Mouse (Mus musculus): Measurements from ENCODE around the gene Srgap1.

The Srgap1 gene

GRCm38 (mm10) chr10:121958741-121959140 lies 88.4 kb downstream of the Srgap1 start:
- no peak for DNase-seq

GRCm38 (mm10) chr10:121956505-121956904 lies 90.6 kb downstream of the Srgap1 start:
- DNase-seq = no peak

GRCm38 (mm10) chr10:121955730-121956129 lies 91.4 kb downstream of the Srgap1 start:
- no peak for DNase-seq

- no peak for DNase-seq
Measured at GRCm38 (mm10) chr10:121954877-121955276, 92.2 kb downstream of the Srgap1 start.

- DNase-seq = no peak
Measured at GRCm38 (mm10) chr10:121953041-121953440, 94.1 kb downstream of the Srgap1 start.

DNA sequence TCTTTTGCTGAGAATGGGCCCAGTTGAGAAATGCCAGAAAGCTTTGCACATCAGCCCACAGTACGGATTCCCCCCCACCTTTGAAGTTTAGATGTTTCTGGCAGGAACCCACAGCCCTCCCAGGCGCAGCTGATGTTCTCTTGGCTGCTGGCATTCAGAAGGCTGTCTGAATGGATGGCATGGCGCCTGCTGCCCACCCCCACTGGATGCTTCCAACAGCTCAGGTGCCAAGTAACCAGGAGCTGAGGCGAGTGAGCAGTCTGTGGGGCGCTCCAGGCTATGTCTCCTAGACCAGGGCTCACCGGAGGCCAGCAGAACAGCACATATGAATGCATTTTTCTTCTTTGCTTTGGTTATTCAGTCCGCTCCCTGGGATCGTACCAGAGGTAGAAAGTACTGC lies 100.9 kb downstream of the Srgap1 start:
- no peak for DNase-seq

- no peak for DNase-seq
Measured at GRCm38 (mm10) chr10:121931909-121932308, 115.2 kb downstream of the Srgap1 start.

- no peak for DNase-seq
Measured at GRCm38 (mm10) chr10:121926094-121926493, 121.0 kb downstream of the Srgap1 start.

- DNase-seq = peak; percentile 65
Measured at GRCm38 (mm10) chr10:121919016-121919415, 128.1 kb downstream of the Srgap1 start.

- peak; percentile 27 for DNase-seq
Measured at GRCm38 (mm10) chr10:121918579-121918978, 128.5 kb downstream of the Srgap1 start.

- no peak for DNase-seq
Measured at GRCm38 (mm10) chr10:121915530-121915929, 131.6 kb downstream of the Srgap1 start.

DNA sequence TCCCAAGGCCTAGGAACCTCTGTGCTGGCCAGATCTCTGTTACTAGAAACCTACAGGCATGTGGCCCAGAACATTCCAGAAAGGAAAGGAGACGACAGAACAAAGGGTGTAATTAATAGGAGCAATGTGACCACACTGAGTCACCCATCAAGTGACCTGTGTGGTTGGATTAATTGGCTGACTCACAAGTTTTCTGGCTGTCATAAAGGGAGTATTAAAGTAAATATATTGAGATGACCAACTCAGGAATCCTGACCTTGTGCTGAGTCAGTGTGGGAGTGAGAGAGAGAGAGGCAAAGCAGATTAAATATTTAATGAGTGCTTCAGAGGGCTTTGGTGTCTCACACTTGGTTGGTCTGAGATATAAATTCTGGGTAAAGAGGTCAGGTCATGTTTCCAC lies 143.0 kb downstream of the Srgap1 start:
- no peak for DNase-seq

DNA sequence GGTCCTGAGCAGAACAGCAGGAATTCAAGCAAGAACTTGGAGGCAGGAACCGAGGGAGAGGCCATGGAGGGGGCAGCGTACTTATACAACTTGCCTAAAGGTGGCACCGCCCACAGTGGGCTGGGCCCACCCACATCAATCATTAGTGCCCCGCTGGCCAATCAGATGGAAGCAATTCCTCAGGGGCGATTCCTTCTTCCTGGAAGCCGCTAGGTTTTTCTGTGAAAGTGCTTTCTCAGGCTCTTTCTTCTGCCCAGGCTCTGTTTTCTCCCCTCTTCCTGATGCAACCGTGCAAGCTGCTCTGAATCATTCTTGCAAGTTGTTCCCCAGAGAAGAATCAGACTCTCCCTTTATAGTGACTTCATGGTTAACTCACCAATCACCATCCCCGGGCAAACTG lies 144.5 kb downstream of the Srgap1 start:
- no peak for DNase-seq

DNA sequence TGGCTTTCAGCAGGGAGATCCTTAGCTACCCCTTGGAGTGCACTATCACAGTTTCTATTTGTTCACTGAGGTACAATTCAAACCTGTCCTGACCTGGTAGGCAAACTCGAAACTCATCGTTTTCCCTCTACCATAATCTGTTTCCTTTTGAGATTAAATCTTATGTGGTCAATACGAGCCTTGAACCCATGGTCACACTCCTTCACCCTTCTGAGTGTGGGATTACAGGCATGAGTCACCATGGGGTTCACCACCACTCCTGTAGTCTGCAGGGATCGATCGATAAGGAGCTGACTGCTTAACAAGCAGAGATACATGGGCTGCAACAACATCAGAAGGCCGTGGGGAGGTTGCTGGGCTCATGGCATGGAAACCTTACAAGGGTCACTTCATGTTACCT lies 146.3 kb downstream of the Srgap1 start:
- DNase-seq = no peak

- DNase-seq = no peak
Measured at GRCm38 (mm10) chr10:121899706-121900105, 147.4 kb downstream of the Srgap1 start.

DNA sequence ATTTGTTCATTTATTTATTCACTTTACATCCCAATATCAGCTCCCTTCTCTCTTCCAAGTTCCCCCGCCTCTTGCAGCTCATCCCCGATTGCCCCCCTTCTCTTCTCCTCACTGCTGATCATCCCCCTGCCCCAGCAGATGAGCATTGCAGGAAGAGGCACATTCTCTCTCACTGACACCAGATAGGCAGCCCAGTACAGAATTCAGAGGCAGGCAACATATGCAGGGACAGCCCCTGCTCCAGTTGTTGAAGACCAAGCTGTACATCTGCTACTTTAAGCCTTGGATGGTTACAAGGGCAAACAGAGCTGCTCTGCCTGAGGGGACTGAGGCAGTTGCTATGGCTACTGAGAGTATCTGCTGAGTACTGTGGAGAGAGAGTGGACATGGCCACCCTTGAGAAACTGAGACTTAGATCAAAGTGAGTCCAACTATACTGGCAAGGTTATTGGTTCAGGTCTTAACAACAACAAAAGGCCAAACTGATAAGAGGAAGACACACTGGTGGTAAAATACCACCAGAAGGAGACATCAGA lies 149.2 kb downstream of the Srgap1 start:
- no peak for DNase-seq

DNA sequence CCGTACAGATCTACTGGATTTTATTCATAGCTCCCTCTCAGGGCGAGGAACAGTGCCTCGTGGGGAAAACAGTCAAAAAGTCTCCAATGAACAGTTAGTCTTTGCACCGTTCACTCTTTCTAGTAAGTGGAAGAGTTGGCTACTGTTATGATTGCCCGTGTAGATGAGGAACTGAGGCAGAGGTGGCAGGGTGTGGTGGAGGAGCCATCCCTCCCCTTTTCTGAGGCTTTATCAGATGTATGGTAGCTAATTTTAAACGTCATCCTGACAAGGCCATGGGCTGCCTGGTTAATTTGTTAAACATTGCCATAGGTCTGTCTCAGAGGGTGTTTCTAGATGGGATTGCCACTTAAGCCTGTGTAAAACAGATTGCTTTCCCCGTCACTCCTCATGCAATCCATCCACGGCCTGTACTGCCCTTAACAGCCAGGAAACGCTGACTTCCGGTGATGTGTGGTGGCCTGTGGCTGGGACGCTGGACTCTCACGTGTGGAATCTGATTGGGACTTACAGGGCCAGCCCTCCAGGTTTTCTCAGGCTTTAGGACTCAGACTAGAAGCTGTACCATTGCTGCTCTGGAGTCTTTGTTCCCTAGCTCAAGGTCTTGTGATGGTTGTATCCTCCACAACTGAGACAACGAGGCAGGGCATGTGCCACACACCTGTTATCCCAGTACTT lies 155.6 kb downstream of the Srgap1 start:
- DNase-seq = no peak

DNA sequence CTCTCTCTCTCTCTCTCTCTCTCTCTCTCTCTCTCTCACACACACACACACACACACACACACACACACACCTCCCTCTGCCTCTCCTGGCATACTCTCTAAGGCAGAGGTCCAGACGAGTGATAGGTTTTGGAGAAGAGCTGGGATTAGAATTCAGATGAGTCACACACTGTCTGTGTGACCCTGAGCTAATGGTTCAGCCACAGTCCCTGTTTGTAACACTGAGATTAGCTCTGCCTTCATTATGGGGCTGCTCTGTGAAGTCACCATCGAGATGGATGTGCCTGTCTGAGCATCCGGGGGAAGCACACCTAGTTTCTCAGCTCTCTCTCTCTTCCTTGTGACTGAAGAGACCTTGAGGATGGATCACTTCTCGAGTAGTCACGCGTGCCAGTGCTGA lies 157.1 kb downstream of the Srgap1 start:
- no peak for DNase-seq

DNA sequence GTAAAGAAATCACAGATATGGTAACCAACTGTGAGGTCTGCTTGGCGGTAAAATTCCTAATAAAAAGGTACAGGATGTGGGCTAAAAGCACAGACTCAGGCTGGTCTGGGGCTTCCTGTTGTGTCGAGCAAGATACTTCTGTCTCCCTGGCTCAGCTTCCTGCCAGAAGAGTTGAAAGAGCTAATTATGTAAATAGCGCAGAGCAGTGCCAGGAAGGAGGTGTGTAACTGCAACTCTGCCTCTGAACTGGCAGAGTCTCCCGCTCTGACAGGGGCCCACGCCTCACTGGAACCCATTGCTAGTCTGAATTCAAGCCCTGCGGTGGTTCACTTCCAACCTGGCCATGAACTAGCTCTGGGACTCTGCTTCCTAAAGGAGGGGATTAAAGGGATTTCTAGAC lies 160.3 kb downstream of the Srgap1 start:
- no peak for DNase-seq

DNA sequence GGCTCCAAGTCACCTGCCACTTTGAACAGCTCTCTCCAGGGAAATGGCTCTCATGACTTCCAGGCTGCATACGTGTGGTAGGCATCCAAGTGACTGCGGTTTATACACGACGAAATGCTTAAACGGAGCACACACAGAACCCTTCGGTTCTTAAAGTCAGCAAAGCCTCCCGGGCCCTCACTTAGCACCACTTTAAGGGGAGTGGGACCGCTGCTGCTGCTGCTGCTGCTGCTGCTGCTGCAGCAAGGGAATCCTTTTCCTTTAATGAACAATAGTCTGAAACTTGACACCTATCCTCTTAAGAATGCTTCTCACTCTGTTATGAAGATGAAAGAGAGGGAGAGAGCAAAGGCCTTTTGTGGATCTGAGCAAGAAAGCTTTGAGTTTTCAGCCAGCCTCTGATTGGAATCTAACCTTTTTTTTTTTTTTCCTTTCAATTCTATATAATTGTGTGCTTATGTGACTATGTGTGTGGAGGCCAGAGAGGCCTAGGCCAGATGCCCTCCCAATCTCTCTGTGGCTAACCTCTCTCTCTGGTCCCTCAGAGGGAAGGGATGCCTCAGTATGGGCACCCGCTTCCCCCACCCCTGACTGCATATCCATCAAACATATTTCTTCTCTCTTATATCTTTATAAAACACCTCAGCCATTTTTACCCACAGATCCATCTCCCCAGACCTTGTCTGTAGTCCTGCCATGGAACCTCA lies 161.4 kb downstream of the Srgap1 start:
- no peak for DNase-seq

DNA sequence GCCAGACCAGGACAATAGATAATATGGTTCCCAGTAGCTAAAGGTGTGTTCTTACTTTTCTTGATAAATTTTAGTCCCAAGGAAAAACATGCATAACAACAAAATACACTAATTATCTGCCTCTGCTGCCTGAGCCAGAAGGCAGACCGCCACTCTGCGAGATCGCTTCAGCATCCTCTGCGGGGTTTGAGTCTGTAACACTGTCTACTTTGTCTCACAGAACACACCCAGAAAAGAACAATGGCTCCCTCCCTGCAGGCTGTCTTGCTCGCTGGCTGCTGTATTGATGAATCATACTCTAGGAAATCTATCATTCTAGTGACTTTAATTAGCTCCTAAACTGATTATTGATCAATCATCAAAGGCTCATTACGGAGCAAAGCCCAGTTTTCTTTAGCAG lies 164.7 kb downstream of the Srgap1 start:
- peak; percentile 44 for DNase-seq

DNA sequence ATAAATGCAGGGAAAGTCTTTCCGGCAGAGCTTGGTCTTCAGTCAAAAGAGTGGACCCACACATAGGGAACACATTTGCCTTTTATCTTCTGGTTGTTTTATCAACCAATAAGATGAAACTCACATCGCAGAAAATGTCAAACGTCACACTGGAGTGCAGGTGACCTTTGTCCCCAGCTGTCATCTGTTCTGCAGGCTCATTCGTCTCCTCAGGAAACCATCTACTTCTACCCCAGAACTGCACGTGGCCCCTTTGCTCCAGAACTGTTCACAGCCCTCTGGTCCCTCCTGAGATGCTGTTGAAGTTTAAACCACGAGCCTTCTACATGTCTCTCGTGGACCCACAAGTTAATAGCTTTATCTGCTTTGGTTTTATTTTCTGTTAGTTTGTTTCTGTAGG lies 168.3 kb downstream of the Srgap1 start:
- DNase-seq = no peak

- no peak for DNase-seq
Measured at GRCm38 (mm10) chr10:121877906-121878305, 169.2 kb downstream of the Srgap1 start.

GRCm38 (mm10) chr10:121873063-121873489 lies 174.0 kb downstream of the Srgap1 start:
- DNase-seq = no peak
